Mouse (Mus musculus): Measurements from ENCODE around the gene Cep128. TPM values are rescaled to one million over a fixed set of nuclear protein-coding genes. Genes with fewer than 3 reads are reported as not detected.

Cep128 gene
- polyA plus RNA-seq, 1 experiment from 2014 or later, result 8.6 TPM

- Histone ChIP-seq H3K27ac (ENCODE audit: low read depth, low read length) (no peak overlapping the region), H3K36me3 (ENCODE audit: control insufficient read depth, insufficient read depth, low read length) (no peaks in the 10 kb centered on the region), H3K4me2 (replicated peaks; ENCODE audit: low read depth, low read length) (no peak overlapping the region), H3K27me3 (ENCODE audit: control insufficient read depth, insufficient read depth, low read length) (no peaks in the 10 kb centered on the region), H3K4me3 (ENCODE audit: low read length) (no peak overlapping the region), H3K4me1 (ENCODE audit: control insufficient read depth, insufficient read depth, low read length) (no peaks in the 10 kb centered on the region), H3K9me3 (ENCODE audit: control insufficient read depth, low read length) (no peaks in the 10 kb centered on the region), H3K9ac (ENCODE audit: low read depth, low read length) (no peak overlapping the region)
- WGBS, result 86% methylated on average over 3 of the region's 3 CpGs
- ATAC-seq (ENCODE audit: low FRiP score, low TSS enrichment), result no peak
These were observed 121.4 kb downstream of the Cep128 start for GRCm38 (mm10) chr12:91262801-91263200.

GRCm38 (mm10) chr12:91256334-91256733 is 127.9 kb downstream of the Cep128 start:
- ATAC-seq (ENCODE audit: low FRiP score, low TSS enrichment), result no peak
- Histone ChIP-seq H3K9ac (ENCODE audit: low read depth, low read length) (no peak overlapping the region), H3K4me3 (ENCODE audit: low read length) (no peak overlapping the region), H3K36me3 (ENCODE audit: control insufficient read depth, insufficient read depth, low read length) (no peaks in the 10 kb centered on the region), H3K9me3 (ENCODE audit: control insufficient read depth, low read length) (no peaks in the 10 kb centered on the region), H3K4me1 (ENCODE audit: control insufficient read depth, insufficient read depth, low read length) (no peaks in the 10 kb centered on the region), H3K27ac (ENCODE audit: low read depth, low read length) (no peak overlapping the region), H3K27me3 (ENCODE audit: control insufficient read depth, insufficient read depth, low read length) (no peaks in the 10 kb centered on the region), H3K4me2 (replicated peaks; ENCODE audit: low read depth, low read length) (no peak overlapping the region)
- WGBS, result 85% methylated on average over 7 of the region's 7 CpGs

DNA sequence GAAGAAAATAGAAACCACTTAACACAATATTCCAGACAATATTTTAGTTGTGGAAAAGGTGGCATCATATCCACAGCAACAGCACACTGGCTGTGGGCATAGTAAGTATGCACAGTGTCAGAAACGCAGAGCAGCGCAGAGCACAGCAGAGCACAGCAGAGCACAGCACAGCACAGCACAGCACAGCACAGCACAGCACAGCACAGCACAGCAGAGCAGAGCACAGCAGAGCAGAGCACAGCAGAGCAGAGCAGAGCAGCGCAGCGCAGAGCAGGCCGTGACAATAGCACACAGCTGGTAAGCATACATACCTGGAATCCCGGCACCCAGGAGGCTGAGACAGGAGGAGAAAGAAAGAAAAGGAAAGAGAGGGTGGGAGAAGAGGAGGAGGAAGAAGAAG is 129.4 kb downstream of the Cep128 start:
- no peaks in the 10 kb centered on the region for H3K9me3 ChIP-seq (ENCODE audit: control insufficient read depth, low read length)
- no peaks in the 10 kb centered on the region for H3K36me3 ChIP-seq (ENCODE audit: control insufficient read depth, insufficient read depth, low read length)
- no peaks in the 10 kb centered on the region for H3K27me3 ChIP-seq (ENCODE audit: control insufficient read depth, insufficient read depth, low read length)
- no peak overlapping the region for H3K9ac ChIP-seq (ENCODE audit: low read depth, low read length)
- WGBS, result 95% methylated on average over 6 of the region's 6 CpGs
- no peak overlapping the region for H3K27ac ChIP-seq (ENCODE audit: low read depth, low read length)
- no peak overlapping the region for H3K4me2 ChIP-seq (replicated peaks; ENCODE audit: low read depth, low read length)
- no peaks in the 10 kb centered on the region for H3K4me1 ChIP-seq (ENCODE audit: control insufficient read depth, insufficient read depth, low read length)
- no peak for ATAC-seq (ENCODE audit: low FRiP score, low TSS enrichment)
- no peak overlapping the region for H3K4me3 ChIP-seq (ENCODE audit: low read length)

DNA sequence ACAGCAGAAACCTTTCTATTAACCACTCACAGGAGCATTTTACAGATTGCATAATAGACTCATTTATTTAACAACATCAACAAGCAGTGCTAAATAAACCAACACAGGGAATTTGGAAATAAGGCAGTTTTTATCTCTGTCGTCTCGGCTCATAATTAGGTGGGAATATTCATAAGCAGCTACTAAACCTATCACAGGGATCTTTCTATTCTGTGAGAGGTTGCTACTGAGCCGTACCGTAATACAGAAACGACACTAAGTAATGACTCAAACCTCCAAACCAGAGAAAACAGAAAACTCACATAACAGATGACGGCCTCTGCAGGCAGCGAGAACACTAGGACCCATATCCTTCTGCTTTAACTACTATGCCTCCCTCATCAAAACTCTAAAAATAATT is 163.6 kb downstream of the Cep128 start:
- no peak for ATAC-seq (ENCODE audit: low FRiP score, low TSS enrichment)
- Histone ChIP-seq H3K27me3 (ENCODE audit: control insufficient read depth, insufficient read depth, low read length) (no peaks in the 10 kb centered on the region), H3K27ac (ENCODE audit: low read depth, low read length) (no peak overlapping the region), H3K4me1 (ENCODE audit: control insufficient read depth, insufficient read depth, low read length) (no peaks in the 10 kb centered on the region), H3K4me3 (ENCODE audit: low read length) (no peak overlapping the region), H3K9me3 (ENCODE audit: control insufficient read depth, low read length) (no peaks in the 10 kb centered on the region), H3K4me2 (replicated peaks; ENCODE audit: low read depth, low read length) (no peak overlapping the region), H3K9ac (ENCODE audit: low read depth, low read length) (no peak overlapping the region), H3K36me3 (ENCODE audit: control insufficient read depth, insufficient read depth, low read length) (no peaks in the 10 kb centered on the region)
- 91% methylated on average over 7 of the region's 7 CpGs for WGBS

DNA sequence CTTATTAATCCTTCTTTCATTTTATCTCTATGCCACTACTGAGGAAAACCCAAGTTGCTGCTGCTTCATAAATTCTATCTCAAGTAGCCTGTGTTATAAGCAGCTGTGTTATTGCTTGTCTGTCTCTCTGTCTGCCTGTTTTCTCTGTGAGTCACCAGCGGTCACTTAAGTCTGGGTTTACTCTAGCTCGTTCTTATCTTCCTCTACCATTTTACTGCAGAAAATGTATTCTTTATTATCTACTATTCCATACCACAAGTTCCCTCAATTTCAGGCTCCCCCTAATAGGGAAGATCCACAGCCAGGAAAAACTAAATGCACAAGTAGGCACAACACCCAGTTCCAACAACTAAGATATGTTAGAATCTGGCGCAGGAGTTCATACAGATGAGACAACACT is 178.7 kb downstream of the Cep128 start:
- Histone ChIP-seq H3K4me3 (ENCODE audit: low read length) (no peak overlapping the region), H3K27me3 (ENCODE audit: control insufficient read depth, insufficient read depth, low read length) (no peaks in the 10 kb centered on the region), H3K4me1 (ENCODE audit: control insufficient read depth, insufficient read depth, low read length) (no peaks in the 10 kb centered on the region), H3K27ac (ENCODE audit: low read depth, low read length) (no peak overlapping the region), H3K36me3 (ENCODE audit: control insufficient read depth, insufficient read depth, low read length) (no peaks in the 10 kb centered on the region), H3K9ac (ENCODE audit: low read depth, low read length) (no peak overlapping the region), H3K9me3 (ENCODE audit: control insufficient read depth, low read length) (no peaks in the 10 kb centered on the region), H3K4me2 (replicated peaks; ENCODE audit: low read depth, low read length) (no peak overlapping the region)
- 77% methylated on average over 3 of the region's 3 CpGs for WGBS
- no peak for ATAC-seq (ENCODE audit: low FRiP score, low TSS enrichment)

GRCm38 (mm10) chr12:91204330-91204729 is 179.9 kb downstream of the Cep128 start:
- H3K9ac ChIP-seq (ENCODE audit: low read depth, low read length), result no peak overlapping the region
- H3K27ac ChIP-seq (ENCODE audit: low read depth, low read length), result no peak overlapping the region
- no peaks in the 10 kb centered on the region for H3K9me3 ChIP-seq (ENCODE audit: control insufficient read depth, low read length)
- H3K36me3 ChIP-seq (ENCODE audit: control insufficient read depth, insufficient read depth, low read length), result no peaks in the 10 kb centered on the region
- H3K4me1 ChIP-seq (ENCODE audit: control insufficient read depth, insufficient read depth, low read length), result no peaks in the 10 kb centered on the region
- H3K4me2 ChIP-seq (replicated peaks; ENCODE audit: low read depth, low read length), result no peak overlapping the region
- WGBS, result 94% methylated on average over 3 of the region's 3 CpGs
- no peak for ATAC-seq (ENCODE audit: low FRiP score, low TSS enrichment)
- no peak overlapping the region for H3K4me3 ChIP-seq (ENCODE audit: low read length)
- H3K27me3 ChIP-seq (ENCODE audit: control insufficient read depth, insufficient read depth, low read length), result no peaks in the 10 kb centered on the region

DNA sequence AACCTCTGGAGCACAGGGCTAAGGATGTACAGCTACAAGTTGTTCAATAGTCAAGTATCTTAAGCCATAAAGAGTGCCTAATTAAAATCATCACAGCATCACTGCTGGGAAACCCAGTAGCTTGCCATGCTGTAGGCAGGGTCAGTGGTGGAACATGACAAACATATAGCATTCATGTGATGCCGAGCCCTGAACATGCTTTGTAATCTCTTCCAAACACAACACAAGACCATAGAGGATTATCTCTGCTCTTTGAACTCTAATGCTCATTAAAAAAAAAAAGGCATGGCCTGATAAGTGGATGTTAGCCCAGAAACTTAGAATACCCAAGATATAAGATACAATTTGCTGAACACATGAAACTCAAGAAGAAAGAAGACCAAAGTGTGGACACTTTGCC is 181.7 kb downstream of the Cep128 start:
- Histone ChIP-seq H3K9me3 (ENCODE audit: control insufficient read depth, low read length) (no peaks in the 10 kb centered on the region), H3K36me3 (ENCODE audit: control insufficient read depth, insufficient read depth, low read length) (no peaks in the 10 kb centered on the region), H3K4me2 (replicated peaks; ENCODE audit: low read depth, low read length) (no peak overlapping the region), H3K9ac (ENCODE audit: low read depth, low read length) (no peak overlapping the region), H3K4me1 (ENCODE audit: control insufficient read depth, insufficient read depth, low read length) (no peaks in the 10 kb centered on the region), H3K27me3 (ENCODE audit: control insufficient read depth, insufficient read depth, low read length) (no peaks in the 10 kb centered on the region), H3K27ac (ENCODE audit: low read depth, low read length) (no peak overlapping the region), H3K4me3 (ENCODE audit: low read length) (no peak overlapping the region)
- ATAC-seq (ENCODE audit: low FRiP score, low TSS enrichment), result no peak
- WGBS, result 87% methylated on average over 1 of the region's 1 CpGs

DNA sequence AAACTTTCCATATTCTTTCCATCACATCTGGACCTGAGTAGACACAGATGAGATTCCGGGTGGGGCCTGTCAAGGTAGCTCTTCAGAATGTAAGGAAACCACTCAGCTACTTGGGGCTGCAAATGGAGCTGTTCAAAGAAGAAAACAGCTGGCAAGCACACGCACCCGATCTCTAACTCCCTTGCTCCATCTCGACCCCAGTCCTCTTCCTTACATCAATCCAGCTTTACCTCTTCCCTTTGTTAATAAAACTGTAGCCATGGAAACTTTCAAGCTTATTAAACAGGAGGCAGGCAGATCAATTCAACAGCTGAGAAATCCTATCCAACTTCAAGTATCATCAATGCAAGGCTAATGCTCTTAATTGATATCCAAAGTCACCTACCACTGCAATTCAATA is 195.1 kb downstream of the Cep128 start:
- Histone ChIP-seq H3K4me3 (ENCODE audit: low read length) (no peak overlapping the region), H3K9ac (ENCODE audit: low read depth, low read length) (no peak overlapping the region), H3K36me3 (ENCODE audit: control insufficient read depth, insufficient read depth, low read length) (no peaks in the 10 kb centered on the region), H3K4me1 (ENCODE audit: control insufficient read depth, insufficient read depth, low read length) (no peaks in the 10 kb centered on the region), H3K27me3 (ENCODE audit: control insufficient read depth, insufficient read depth, low read length) (no peaks in the 10 kb centered on the region), H3K4me2 (replicated peaks; ENCODE audit: low read depth, low read length) (no peak overlapping the region), H3K9me3 (ENCODE audit: control insufficient read depth, low read length) (no peaks in the 10 kb centered on the region), H3K27ac (ENCODE audit: low read depth, low read length) (no peak overlapping the region)
- 61% methylated on average over 4 of the region's 4 CpGs for WGBS
- no peak for ATAC-seq (ENCODE audit: low FRiP score, low TSS enrichment)

GRCm38 (mm10) chr12:91185564-91185963 is 198.6 kb downstream of the Cep128 start:
- no peaks in the 10 kb centered on the region for H3K27me3 ChIP-seq (ENCODE audit: control insufficient read depth, insufficient read depth, low read length)
- H3K4me2 ChIP-seq (replicated peaks; ENCODE audit: low read depth, low read length), result no peak overlapping the region
- no peaks in the 10 kb centered on the region for H3K36me3 ChIP-seq (ENCODE audit: control insufficient read depth, insufficient read depth, low read length)
- WGBS, result 73% methylated on average over 5 of the region's 5 CpGs
- H3K27ac ChIP-seq (ENCODE audit: low read depth, low read length), result no peak overlapping the region
- no peak overlapping the region for H3K4me3 ChIP-seq (ENCODE audit: low read length)
- H3K9ac ChIP-seq (ENCODE audit: low read depth, low read length), result no peak overlapping the region
- H3K9me3 ChIP-seq (ENCODE audit: control insufficient read depth, low read length), result no peaks in the 10 kb centered on the region
- no peaks in the 10 kb centered on the region for H3K4me1 ChIP-seq (ENCODE audit: control insufficient read depth, insufficient read depth, low read length)
- ATAC-seq (ENCODE audit: low FRiP score, low TSS enrichment), result no peak

GRCm38 (mm10) chr12:91184616-91185015 is 199.6 kb downstream of the Cep128 start:
- Histone ChIP-seq H3K36me3 (ENCODE audit: control insufficient read depth, insufficient read depth, low read length) (no peaks in the 10 kb centered on the region), H3K4me3 (ENCODE audit: low read length) (no peak overlapping the region), H3K27me3 (ENCODE audit: control insufficient read depth, insufficient read depth, low read length) (no peaks in the 10 kb centered on the region), H3K9ac (ENCODE audit: low read depth, low read length) (no peak overlapping the region), H3K4me1 (ENCODE audit: control insufficient read depth, insufficient read depth, low read length) (no peaks in the 10 kb centered on the region), H3K27ac (ENCODE audit: low read depth, low read length) (no peak overlapping the region), H3K4me2 (replicated peaks; ENCODE audit: low read depth, low read length) (no peak overlapping the region), H3K9me3 (ENCODE audit: control insufficient read depth, low read length) (no peaks in the 10 kb centered on the region)
- ATAC-seq (ENCODE audit: low FRiP score, low TSS enrichment), result no peak
- 95% methylated on average over 1 of the region's 1 CpGs for WGBS
